Mouse (Mus musculus): ENCODE results near the gene Gm379. TPM values are rescaled to one million over a fixed set of nuclear protein-coding genes. Genes with fewer than 3 reads are reported as not detected.

Gene Gm379
- not detected in 2 replicates for polyA plus RNA-seq (2012)

DNA sequence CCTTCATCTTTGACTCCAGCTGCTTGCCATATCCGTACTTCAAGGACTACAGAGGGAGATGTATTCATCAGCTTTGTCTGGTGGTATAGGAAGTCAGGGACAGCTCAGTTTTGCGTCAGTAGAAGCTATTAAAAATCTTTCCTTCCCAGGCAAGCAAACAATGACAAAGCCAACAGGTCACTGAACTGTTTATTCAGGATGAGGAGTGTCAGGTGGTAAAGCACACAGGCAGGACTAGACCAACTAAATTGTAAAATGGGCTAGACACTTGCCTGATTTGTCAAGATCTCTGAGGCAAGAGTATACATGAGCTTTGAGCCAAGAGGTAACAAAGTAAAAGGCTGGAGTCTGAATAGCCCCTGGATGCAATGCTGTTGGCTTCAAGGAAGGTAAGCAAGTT lies at the start of gene Gm379:
TSS of gene Gm379 (minus strand) at position 7 of the 400 bp plus-strand sequence.

Other genes starting within 250 kb of the Gm379 start
- gene Brwd3, start 169.5 kb upstream of the Gm379 start, polyA plus RNA-seq (2012): 0.67 and 0.70 TPM in 2 replicates